Mouse (Mus musculus): ENCODE measurements around the gene Mark3. TPM values are rescaled to one million over a fixed set of nuclear protein-coding genes. Genes with fewer than 3 reads are reported as not detected.
A peak's percentile ranks its signal among the peaks of the same experiment; 100 is the strongest.

Mark3 gene
- total RNA-seq (2012; rRNA removed): 75.5 and 90.9 TPM in 2 replicates

DNA sequence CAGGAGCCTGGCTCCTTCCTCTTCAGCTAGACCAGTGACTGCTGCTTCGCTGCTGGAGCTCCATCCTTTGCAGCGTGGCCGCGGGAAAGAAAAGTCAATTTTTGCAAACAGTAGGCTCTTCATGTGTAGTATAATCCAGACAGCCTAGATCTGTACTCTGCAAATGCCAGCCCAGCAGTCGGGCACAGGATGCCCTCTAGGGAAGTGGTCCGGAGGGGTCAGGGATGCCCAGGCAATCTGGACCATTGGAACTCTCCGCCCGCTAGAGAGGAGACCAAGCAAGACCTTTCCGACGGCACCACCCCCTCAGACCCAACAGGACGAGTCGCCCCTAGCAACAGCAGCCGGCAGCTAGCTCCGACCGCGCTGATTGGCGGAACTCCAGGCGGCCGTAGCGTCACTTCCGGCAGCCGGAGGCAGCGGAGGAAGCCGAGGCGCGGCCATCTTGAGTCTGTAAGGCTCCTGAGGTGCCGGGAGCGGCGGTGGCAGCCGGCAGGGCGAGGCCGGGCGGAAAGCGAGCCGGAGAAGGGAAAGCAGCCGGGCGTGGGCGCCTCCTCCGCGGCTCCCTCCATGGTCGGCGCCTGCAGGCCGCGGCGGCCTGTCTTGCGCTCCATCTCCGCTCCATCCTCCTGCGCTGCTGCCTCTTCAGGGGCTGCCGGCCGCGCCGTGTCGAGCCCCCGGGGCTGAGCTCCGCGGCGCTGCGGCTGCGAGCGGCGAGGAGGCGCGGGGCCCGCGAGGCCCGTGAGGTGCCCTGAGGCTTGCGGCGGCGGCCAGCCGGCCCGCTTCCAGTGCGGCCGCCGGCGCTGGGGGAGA, at the start of gene Mark3:
Gene Mark3, plus strand, starts transcription at position 450 of the 813 bp plus-strand sequence.
- peak within 1 kb of the TSS; percentile 84 for H3K9ac ChIP-seq (ENCODE audit: insufficient read depth, low read depth, low read length, poor library complexity, severe bottlenecking)
- H3K36me3 ChIP-seq (ENCODE audit: control insufficient read depth, insufficient read depth, low read length, poor library complexity, severe bottlenecking): no peaks in the 10 kb centered on the region
- no peak within 1 kb of the TSS; the same call in 1 of the 2 replicates for H3K27ac ChIP-seq (ENCODE audit: insufficient read depth, low read depth, low read length, poor library complexity, severe bottlenecking)
- no peaks in the 10 kb centered on the region for H3K9me3 ChIP-seq (ENCODE audit: control insufficient read depth, insufficient read depth, low read depth, low read length)
- peak within 1 kb of the TSS; percentile 79 to 97 for H3K4me3 ChIP-seq (ENCODE audit: insufficient read depth in 1 of 2, low read depth in 1 of 2, low read length in 2 of 2, poor library complexity in 1 of 2, severe bottlenecking in 1 of 2)
- peaks cover 2 to 3% of the 10 kb centered on the region in 2 experiments; a peak in 2 of 4 replicates for H3K4me1 ChIP-seq (ENCODE audit: control insufficient read depth in 2 of 2, insufficient read depth in 2 of 2, low read length in 2 of 2, poor library complexity in 1 of 2)
- TF ChIP-seq HCFC1 (IDR thresholded peaks at IDR 0.05; ENCODE audit: borderline replicate concordance, insufficient read depth, low read length) (0 out of 2 replicates have a peak, but pooled peaks have one; percentile 28), ZC3H11A (IDR thresholded peaks at IDR 0.05; ENCODE audit: borderline replicate concordance, low read depth, low read length) (no peak), CHD2 (IDR thresholded peaks at IDR 0.05; ENCODE audit: low read depth, low read length) (no peak)
- peak; percentile 88 for DNase-seq (ENCODE audit: low read depth, low spot score)
- in situ Hi-C loops (cut with MboI; ENCODE audit: low sequenced_read_pairs in 2 of 2, unreplicated experiment in 2 of 2): no loop called here

DNA sequence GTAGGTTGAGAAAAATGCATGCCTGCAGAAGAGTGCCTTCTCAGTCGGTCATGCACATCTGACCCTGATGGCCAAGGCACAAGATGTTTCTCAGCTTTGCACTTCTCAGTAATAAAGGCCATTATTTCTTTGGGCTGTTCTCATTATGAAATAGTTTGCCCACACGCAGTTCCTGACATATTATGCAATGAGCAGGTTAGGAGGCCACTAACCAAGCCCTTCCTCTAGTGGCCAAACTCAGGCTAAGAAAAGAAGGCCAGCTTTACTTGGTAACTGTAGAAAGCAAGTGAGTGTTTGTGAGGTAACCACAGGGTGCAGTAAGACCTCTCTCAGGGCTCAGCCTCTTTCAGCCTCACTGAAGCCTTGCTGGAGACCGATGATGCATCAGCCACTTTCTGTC, 49.4 kb upstream of the Mark3 start:
- DNase-seq (ENCODE audit: low read depth, low spot score): no peak
- in situ Hi-C loops (cut with MboI; ENCODE audit: low sequenced_read_pairs in 2 of 2, unreplicated experiment in 2 of 2): loop anchor here in 1 of 2 experiments (25.0 kb wide), 1 partner anchor 838 kb away; the partner anchor contains the start of gene 1700001K19Rik
- TF ChIP-seq CHD2 (IDR thresholded peaks at IDR 0.05; ENCODE audit: low read depth, low read length): no peak
- no peak for TF ChIP-seq MAFK (IDR thresholded peaks at IDR 0.05; ENCODE audit: insufficient read depth, low read depth, low read length)
- no peak for TF ChIP-seq ZNF384 (IDR thresholded peaks at IDR 0.05; ENCODE audit: low read depth, low read length)

DNA sequence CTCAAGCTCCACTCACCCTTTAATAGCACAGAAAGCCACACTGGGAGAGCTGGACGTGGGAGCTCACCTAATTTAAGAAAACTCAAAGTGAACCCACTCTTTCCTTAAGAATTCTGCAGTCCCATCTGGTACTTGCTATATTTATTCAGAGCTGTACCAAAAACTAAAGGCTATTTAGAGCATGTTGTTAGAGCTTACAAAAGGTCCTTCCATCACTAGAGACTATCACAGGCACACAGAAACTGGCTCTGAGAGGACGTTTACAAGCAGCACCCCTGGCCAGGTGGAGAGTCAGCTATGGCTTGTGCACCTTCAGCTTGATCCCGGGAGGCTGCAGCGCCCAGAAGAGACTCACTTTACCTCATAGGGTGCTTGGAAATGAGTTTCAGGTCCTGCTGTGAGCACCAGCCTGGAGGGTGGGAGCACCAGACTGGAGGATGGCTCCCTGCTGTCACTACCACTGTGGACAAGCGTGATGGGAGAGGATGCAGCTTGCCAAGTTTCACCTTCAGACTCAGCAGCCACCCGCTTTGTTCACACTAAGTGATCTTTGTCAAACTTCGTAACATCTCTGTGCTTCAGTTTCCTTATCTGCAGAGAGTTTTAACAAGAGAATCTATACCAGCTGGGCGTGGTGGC, 46.6 kb upstream of the Mark3 start:
- TF ChIP-seq CHD2 (IDR thresholded peaks at IDR 0.05; ENCODE audit: low read depth, low read length) (no peak), ZC3H11A (IDR thresholded peaks at IDR 0.05; ENCODE audit: borderline replicate concordance, low read depth, low read length) (no peak), HCFC1 (IDR thresholded peaks at IDR 0.05; ENCODE audit: borderline replicate concordance, insufficient read depth, low read length) (no peak), MAFK (IDR thresholded peaks at IDR 0.05; ENCODE audit: insufficient read depth, low read depth, low read length) (no peak), ZNF384 (IDR thresholded peaks at IDR 0.05; ENCODE audit: low read depth, low read length) (no peak)
- no peak overlapping the region for H3K9ac ChIP-seq (ENCODE audit: insufficient read depth, low read depth, low read length, poor library complexity, severe bottlenecking)
- no peaks in the 10 kb centered on the region for H3K36me3 ChIP-seq (ENCODE audit: control insufficient read depth, insufficient read depth, low read length, poor library complexity, severe bottlenecking)
- no peaks in the 10 kb centered on the region for H3K4me1 ChIP-seq (ENCODE audit: control insufficient read depth in 2 of 2, insufficient read depth in 2 of 2, low read length in 2 of 2, poor library complexity in 1 of 2)
- no peaks in the 10 kb centered on the region for H3K9me3 ChIP-seq (ENCODE audit: control insufficient read depth, insufficient read depth, low read depth, low read length)
- no peak for DNase-seq (ENCODE audit: low read depth, low spot score)
- no peak overlapping the region for H3K27ac ChIP-seq (ENCODE audit: insufficient read depth, low read depth, low read length, poor library complexity, severe bottlenecking)
- no peak overlapping the region for H3K4me3 ChIP-seq (ENCODE audit: insufficient read depth in 1 of 2, low read depth in 1 of 2, low read length in 2 of 2, poor library complexity in 1 of 2, severe bottlenecking in 1 of 2)
- in situ Hi-C loops (cut with MboI; ENCODE audit: low sequenced_read_pairs in 2 of 2, unreplicated experiment in 2 of 2): loop anchor here in 1 of 2 experiments (25.0 kb wide), 1 partner anchor 840 kb away; the partner anchor contains the start of gene 1700001K19Rik

More for the DNA sequence above, 49.4 kb upstream of the Mark3 start:
- H3K4me1 ChIP-seq (ENCODE audit: control insufficient read depth in 2 of 2, insufficient read depth in 2 of 2, low read length in 2 of 2, poor library complexity in 1 of 2): no peaks in the 10 kb centered on the region
- no peak overlapping the region for H3K4me3 ChIP-seq (ENCODE audit: insufficient read depth in 1 of 2, low read depth in 1 of 2, low read length in 2 of 2, poor library complexity in 1 of 2, severe bottlenecking in 1 of 2)
- H3K9me3 ChIP-seq (ENCODE audit: control insufficient read depth, insufficient read depth, low read depth, low read length): no peaks in the 10 kb centered on the region
- H3K36me3 ChIP-seq (ENCODE audit: control insufficient read depth, insufficient read depth, low read length, poor library complexity, severe bottlenecking): no peaks in the 10 kb centered on the region
- H3K9ac ChIP-seq (ENCODE audit: insufficient read depth, low read depth, low read length, poor library complexity, severe bottlenecking): no peak overlapping the region
- no peak overlapping the region for H3K27ac ChIP-seq (ENCODE audit: insufficient read depth, low read depth, low read length, poor library complexity, severe bottlenecking)

DNA sequence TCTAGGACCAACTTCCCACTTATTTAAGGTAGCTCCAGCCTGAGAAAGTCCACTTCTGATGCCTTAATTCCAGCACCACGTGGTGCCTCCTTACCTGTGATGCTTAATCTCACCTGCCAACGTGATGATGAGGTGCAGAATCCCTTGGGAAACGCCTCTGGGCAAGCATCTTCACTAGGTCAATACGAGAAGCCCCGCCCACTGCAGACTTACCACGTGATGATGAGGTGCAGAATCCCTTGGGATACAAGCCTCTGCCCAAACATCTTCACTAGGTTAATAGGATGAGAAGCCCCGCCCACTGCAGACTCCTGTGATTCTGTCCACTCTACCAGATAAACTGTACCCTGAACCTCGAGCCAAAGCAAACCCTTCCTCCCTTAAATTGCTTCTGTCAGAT, 45.1 kb upstream of the Mark3 start:
- no peak overlapping the region for H3K27ac ChIP-seq (ENCODE audit: insufficient read depth, low read depth, low read length, poor library complexity, severe bottlenecking)
- H3K9ac ChIP-seq (ENCODE audit: insufficient read depth, low read depth, low read length, poor library complexity, severe bottlenecking): no peak overlapping the region
- H3K4me3 ChIP-seq (ENCODE audit: insufficient read depth in 1 of 2, low read depth in 1 of 2, low read length in 2 of 2, poor library complexity in 1 of 2, severe bottlenecking in 1 of 2): no peak overlapping the region
- TF ChIP-seq CHD2 (IDR thresholded peaks at IDR 0.05; ENCODE audit: low read depth, low read length): no peak
- DNase-seq (ENCODE audit: low read depth, low spot score): no peak
- H3K9me3 ChIP-seq (ENCODE audit: control insufficient read depth, insufficient read depth, low read depth, low read length): no peaks in the 10 kb centered on the region
- peaks cover 0 to 5% of the 10 kb centered on the region in 2 experiments; a peak in 1 of 4 replicates for H3K4me1 ChIP-seq (ENCODE audit: control insufficient read depth in 2 of 2, insufficient read depth in 2 of 2, low read length in 2 of 2, poor library complexity in 1 of 2)
- in situ Hi-C loops (cut with MboI; ENCODE audit: low sequenced_read_pairs in 2 of 2, unreplicated experiment in 2 of 2): loop anchor here in 1 of 2 experiments (25.0 kb wide), 1 partner anchor 842 kb away; the partner anchor contains the start of gene 1700001K19Rik
- H3K36me3 ChIP-seq (ENCODE audit: control insufficient read depth, insufficient read depth, low read length, poor library complexity, severe bottlenecking): no peaks in the 10 kb centered on the region
